Mouse (Mus musculus): ENCODE measurements around the gene Myo10.

GRCm38 (mm10) chr15:25787965-25788364, 165.6 kb downstream of the Myo10 start:
- TF ChIP-seq CTCF (IDR thresholded peaks at IDR 0.05; ENCODE audit: low read depth): no peak
- TF ChIP-seq EP300 (IDR thresholded peaks at IDR 0.05; ENCODE audit: low read depth): no peak
